Mouse (Mus musculus): ENCODE measurements around the gene Zfp983. TPM values are rescaled to one million over a fixed set of nuclear protein-coding genes. Genes with fewer than 3 reads are reported as not detected.
"Not testable (repeated sequence)": the region's sequence is repeated elsewhere in the genome, so short reads cannot be mapped to it uniquely, and the experiment has no call there.

The Zfp983 gene
- total RNA-seq (2012; rRNA removed) = 0.98 and 1.5 TPM in 2 replicates
- 1 to 10 TPM in 1 of 2 experiments, not detected in 1; 1.0 TPM for polyA plus RNA-seq (2012; ENCODE audit: insufficient read depth in 1 of 2, insufficient read length in 2 of 2, low read depth in 1 of 2, low replicate concordance in 2 of 2, missing spikeins in 1 of 2)

DNA sequence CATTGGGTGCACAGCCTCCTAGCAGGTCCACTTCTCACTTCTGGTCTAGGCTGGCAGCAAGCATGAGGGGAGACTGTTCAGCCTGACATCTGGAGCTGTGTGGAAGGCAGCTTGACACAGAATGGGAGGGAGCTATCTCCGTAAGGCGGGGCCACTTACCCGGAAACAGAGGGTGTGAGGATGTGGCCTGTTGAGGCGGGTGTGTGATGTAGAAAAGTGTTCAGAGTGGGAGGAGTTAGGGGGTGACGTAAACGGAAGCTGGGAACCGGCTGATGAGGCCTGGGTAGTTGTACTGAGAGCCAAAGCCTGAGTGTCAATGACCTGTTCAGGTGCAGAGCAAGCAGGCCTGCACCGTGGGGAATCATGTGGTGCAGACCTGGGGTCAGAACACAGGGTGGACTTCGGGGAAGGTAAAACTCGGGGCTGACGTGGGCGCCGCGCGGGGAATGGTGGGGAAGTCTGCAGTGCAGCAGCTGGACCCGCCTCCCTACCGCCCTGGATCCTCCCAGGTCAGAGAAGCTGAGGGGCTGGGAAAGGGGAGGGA is at the start of gene Zfp983:
Gene Zfp983, plus strand, starts transcription at position 261 of the 544 bp plus-strand sequence.
- not testable (repeated sequence) for H3K4me1 ChIP-seq (ENCODE audit: control insufficient read depth in 1 of 2, insufficient read depth in 2 of 2, low read length in 2 of 2); H3K27me3 ChIP-seq (ENCODE audit: control insufficient read depth in 1 of 2, insufficient read depth in 2 of 2, low read length in 2 of 2); H3K79me2 ChIP-seq (ENCODE audit: control insufficient read depth, insufficient read depth, low read length, poor library complexity); H3K36me3 ChIP-seq (ENCODE audit: control insufficient read depth in 1 of 2, insufficient read depth in 2 of 2, low read length in 2 of 2); H3K9me3 ChIP-seq (replicated peaks; ENCODE audit: insufficient read depth, low read length)
- H3K9ac ChIP-seq (ENCODE audit: control insufficient read depth, low read depth, low read length, poor library complexity, severe bottlenecking) = peak within 1 kb of the TSS; percentile 61
- peak; percentile 56; the same call in 1 of the 2 replicates for TF ChIP-seq POLR2AphosphoS2 (IDR thresholded peaks at IDR 0.05; ENCODE audit: low read length)
- peak; percentile 64; the same call in 1 of the 2 replicates for TF ChIP-seq ZMIZ1 (IDR thresholded peaks at IDR 0.05; ENCODE audit: low read depth, low read length)
- TF ChIP-seq TBP (IDR thresholded peaks at IDR 0.05; ENCODE audit: low read depth, low read length) = peak; percentile 65
- 0 out of 2 replicates have a peak, but pooled peaks have one; percentile 41 for TF ChIP-seq MAZ (IDR thresholded peaks at IDR 0.05; ENCODE audit: low read depth, low read length)
- TF ChIP-seq NELFE (IDR thresholded peaks at IDR 0.05; ENCODE audit: low read depth, low read length) = peak; percentile 76
- peak; percentile 72 for TF ChIP-seq HCFC1 (IDR thresholded peaks at IDR 0.05; ENCODE audit: low read depth, low read length)
- peak; percentile 83 for TF ChIP-seq ELF1 (IDR thresholded peaks at IDR 0.05; ENCODE audit: low read depth, low read length)
- TF ChIP-seq MXI1 (IDR thresholded peaks at IDR 0.05; ENCODE audit: low read depth, low read length) = peak; percentile 65
- TF ChIP-seq TCF12 (IDR thresholded peaks at IDR 0.05; ENCODE audit: low read depth, low read length) = 0 out of 2 replicates have a peak, but pooled peaks have one; percentile 46
- TF ChIP-seq SIN3A (IDR thresholded peaks at IDR 0.05; ENCODE audit: low read length) = peak; percentile 34; the same call in 1 of the 2 replicates
- 0 out of 4 replicates have a peak, but pooled peaks of 1 of the 2 experiments have one; percentile 19 for TF ChIP-seq EP300 (IDR thresholded peaks at IDR 0.05; ENCODE audit: low read depth in 1 of 2, low read length in 2 of 2)
- 0 out of 2 replicates have a peak, but pooled peaks have one; percentile 57 for TF ChIP-seq ETS1 (IDR thresholded peaks at IDR 0.05; ENCODE audit: low read depth, low read length)
- TF ChIP-seq POLR2A (IDR thresholded peaks at IDR 0.05; ENCODE audit: control insufficient read depth in 1 of 2, insufficient read depth in 1 of 2, low read depth in 1 of 2, low read length in 2 of 2, poor library complexity in 1 of 2) = peak; percentile 55 to 79; a peak in 3 of 4 replicates
- 0 out of 2 replicates have a peak, but pooled peaks have one; percentile 12 for TF ChIP-seq MAX (IDR thresholded peaks at IDR 0.05; ENCODE audit: low read length)
- peak within 1 kb of the TSS; percentile 44 to 67 for H3K4me3 ChIP-seq (ENCODE audit: control insufficient read depth in 1 of 2, insufficient read depth in 1 of 2, low read depth in 2 of 2, low read length in 2 of 2)
- peak; percentile 96 for DNase-seq (ENCODE audit: low read depth, low spot score)
- peak within 1 kb of the TSS; percentile 60 for H3K27ac ChIP-seq (ENCODE audit: control insufficient read depth, low read depth, low read length)

DNA sequence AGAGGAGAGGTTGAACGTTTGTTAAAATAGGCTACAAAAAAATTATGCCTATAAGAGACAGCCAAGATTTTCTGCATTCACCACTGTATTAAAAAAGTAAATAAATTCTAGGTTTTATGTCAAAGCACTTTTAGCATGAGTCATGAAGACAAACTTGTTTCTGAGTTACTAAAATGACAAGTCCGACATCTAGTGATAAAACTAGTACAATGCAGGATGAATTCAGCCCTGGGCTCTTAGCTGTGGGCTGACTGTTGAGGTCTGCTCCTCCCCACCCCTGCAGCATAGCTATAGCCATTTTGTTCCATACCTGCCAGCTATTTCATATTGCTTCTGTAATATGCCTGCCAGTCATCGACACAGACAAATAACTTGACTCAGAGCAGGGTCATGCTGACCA is 34.1 kb upstream of the Zfp983 start:
- no peak overlapping the region for H3K4me3 ChIP-seq (ENCODE audit: control insufficient read depth in 1 of 2, insufficient read depth in 1 of 2, low read depth in 2 of 2, low read length in 2 of 2)
- DNase-seq (ENCODE audit: low read depth, low spot score) = peak; percentile 6
- no peaks in the 10 kb centered on the region for H3K79me2 ChIP-seq (ENCODE audit: control insufficient read depth, insufficient read depth, low read length, poor library complexity)
- no peak overlapping the region for H3K9ac ChIP-seq (ENCODE audit: control insufficient read depth, low read depth, low read length, poor library complexity, severe bottlenecking)
- TF ChIP-seq RAD21 (IDR thresholded peaks at IDR 0.05; ENCODE audit: low read depth, low read length) = peak; percentile 3
- no peak for TF ChIP-seq ETS1 (IDR thresholded peaks at IDR 0.05; ENCODE audit: low read depth, low read length)
- peak in 1 of 3 experiments; percentile 5; a peak in 1 of 6 replicates for TF ChIP-seq CTCF (IDR thresholded peaks at IDR 0.05 in 2 of 3, conservative IDR thresholded peaks at IDR 0.05 in 1 of 3; ENCODE audit: control insufficient read depth in 1 of 3, insufficient read depth in 1 of 3, low read depth in 2 of 3, low read length in 3 of 3, poor library complexity in 1 of 3, severe bottlenecking in 1 of 3)
- no peak for TF ChIP-seq MXI1 (IDR thresholded peaks at IDR 0.05; ENCODE audit: low read depth, low read length)
- no peaks in the 10 kb centered on the region for H3K36me3 ChIP-seq (ENCODE audit: control insufficient read depth in 1 of 2, insufficient read depth in 2 of 2, low read length in 2 of 2)
- H3K4me1 ChIP-seq (ENCODE audit: control insufficient read depth in 1 of 2, insufficient read depth in 2 of 2, low read length in 2 of 2) = no peaks in the 10 kb centered on the region
- no peaks in the 10 kb centered on the region for H3K27me3 ChIP-seq (ENCODE audit: control insufficient read depth in 1 of 2, insufficient read depth in 2 of 2, low read length in 2 of 2)
- no peak overlapping the region for H3K27ac ChIP-seq (ENCODE audit: control insufficient read depth, low read depth, low read length)
- no peaks in the 10 kb centered on the region for H3K9me3 ChIP-seq (replicated peaks; ENCODE audit: insufficient read depth, low read length)

All from MEL (cell line).